Mouse (Mus musculus): ENCODE measurements around the gene Tarsl2. TPM values are rescaled to one million over a fixed set of nuclear protein-coding genes. Genes with fewer than 3 reads are reported as not detected.

Gene Tarsl2
- polyA plus RNA-seq, 1 experiment from 2014 or later, result 19.7 TPM

DNA sequence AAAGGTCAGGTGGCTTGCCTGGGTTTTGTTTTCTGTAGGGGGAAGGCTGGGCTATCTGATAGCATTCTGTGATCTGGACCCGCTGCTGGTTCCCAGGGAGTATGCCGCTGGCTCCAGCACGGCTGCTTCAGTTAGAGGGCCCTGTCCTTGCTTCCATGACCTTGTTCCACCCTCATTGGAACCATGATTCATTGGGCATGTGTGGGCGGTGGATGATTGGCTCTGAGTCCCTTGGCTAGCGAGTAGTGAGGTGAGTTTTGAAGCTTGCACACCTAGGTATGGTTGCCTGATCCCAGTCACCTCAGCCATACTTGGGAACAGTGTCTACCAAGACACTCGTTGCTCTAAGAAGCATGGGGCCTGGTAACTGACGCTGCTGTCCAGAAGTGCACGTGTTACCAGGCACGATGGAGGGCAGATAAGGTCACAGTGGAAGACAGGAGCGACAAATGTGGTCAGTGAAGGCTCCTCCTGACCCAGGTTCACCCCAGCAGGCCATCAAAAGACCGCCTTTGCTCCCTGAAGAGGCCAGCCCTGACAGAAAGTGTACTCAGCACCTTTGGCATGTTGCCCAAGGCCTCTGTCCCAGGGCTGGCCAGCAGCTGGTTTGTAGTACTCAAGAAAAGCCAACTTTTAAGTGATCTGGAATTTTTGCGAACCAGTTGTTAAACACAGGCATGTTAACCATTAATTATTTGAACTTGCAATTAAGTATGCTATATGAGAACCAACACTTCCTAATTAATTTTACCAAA is 92.8 kb downstream of the Tarsl2 start:
- WGBS, result 79% methylated on average over 12 of the region's 12 CpGs
- H3K9ac ChIP-seq (ENCODE audit: low read depth, low read length), result no peak overlapping the region
- no peaks in the 10 kb centered on the region for H3K4me1 ChIP-seq (ENCODE audit: control insufficient read depth, insufficient read depth, low read depth, low read length)
- ATAC-seq, result no peak
- H3K4me2 ChIP-seq (ENCODE audit: low read length), result no peak overlapping the region
- H3K9me3 ChIP-seq (ENCODE audit: control insufficient read depth, low read length), result no peaks in the 10 kb centered on the region
- H3K27me3 ChIP-seq (replicated peaks; ENCODE audit: control insufficient read depth, insufficient read depth, low read length), result no peaks in the 10 kb centered on the region
- H3K36me3 ChIP-seq (ENCODE audit: control insufficient read depth, insufficient read depth, low read length), result no peaks in the 10 kb centered on the region
- no peak overlapping the region for H3K27ac ChIP-seq (ENCODE audit: low read depth, low read length)
- no peak overlapping the region for H3K4me3 ChIP-seq (ENCODE audit: low read length)

Other genes starting within 250 kb of the Tarsl2 start
- gene Tjp1, start 117.1 kb upstream of the Tarsl2 start, polyA plus RNA-seq (2015; fragmentation: Nextera tagmentation; extraction: Ambion mirVana), result 24.5 and 29.1 TPM in 2 replicates
- gene Tm2d3, start 46.3 kb downstream of the Tarsl2 start, polyA plus RNA-seq (2015; fragmentation: Nextera tagmentation; extraction: Ambion mirVana), result 89.4 and 91.0 TPM in 2 replicates
- gene Pcsk6, start 216.8 kb downstream of the Tarsl2 start, polyA plus RNA-seq (2015; fragmentation: Nextera tagmentation; extraction: Ambion mirVana), result 0.99 and 1.4 TPM in 2 replicates